Mouse (Mus musculus): Measurements from ENCODE around the gene Nell2. TPM values are rescaled to one million over a fixed set of nuclear protein-coding genes. Genes with fewer than 3 reads are reported as not detected.

The Nell2 gene
- polyA plus RNA-seq (2017; shearing (Covaris generic)): not detected

DNA sequence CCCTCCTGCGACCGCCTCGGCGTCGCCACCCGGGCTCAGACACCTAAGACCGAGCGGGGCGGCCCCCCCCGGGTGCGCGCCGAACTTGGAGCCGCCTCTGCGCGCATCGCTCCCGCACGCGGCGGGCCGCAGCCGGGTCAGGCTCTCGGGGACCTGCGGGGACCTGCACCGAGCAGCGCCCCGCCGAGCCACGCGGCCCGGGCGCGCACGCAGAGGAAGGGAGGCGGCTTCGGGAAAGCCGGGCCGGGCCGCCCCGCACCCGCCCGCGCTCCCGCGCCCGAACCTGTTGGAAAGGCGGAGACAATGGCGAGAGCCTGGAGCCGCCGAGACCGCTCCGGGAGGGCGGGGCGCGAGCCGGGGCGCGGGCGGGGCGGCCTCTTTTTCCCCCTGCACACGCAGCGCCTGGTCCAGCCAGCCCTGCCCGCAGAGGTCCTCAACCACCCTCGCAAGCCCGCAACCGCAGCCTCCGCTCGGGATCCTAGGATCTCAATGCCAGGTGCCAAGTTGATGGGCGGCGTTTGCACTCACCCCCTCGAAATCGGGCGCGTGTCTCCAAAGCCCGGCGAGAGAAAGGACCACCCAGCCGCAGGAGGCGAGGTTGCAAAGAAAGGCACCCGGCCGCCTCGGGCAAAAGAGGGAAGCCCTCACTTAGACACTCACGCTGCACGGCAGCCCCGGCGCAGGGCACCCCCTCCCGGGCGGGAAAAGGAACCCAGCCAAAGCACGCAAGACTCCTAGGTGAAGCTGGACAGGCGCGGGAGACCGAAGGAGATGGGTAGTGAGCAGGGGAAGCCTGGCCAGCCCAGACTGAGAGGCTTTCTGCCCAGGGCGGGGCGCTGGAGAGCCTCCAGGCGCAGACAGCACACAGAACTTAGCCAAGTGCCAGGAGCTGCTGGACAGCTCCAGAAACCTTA, at the start of gene Nell2:
Gene Nell2, minus strand, starts transcription at position 612 of the 914 bp plus-strand sequence.

Other genes with a start within 250 kb of the Nell2 start
- not detected for gene Dbx2, start 127.4 kb upstream of the Nell2 start, polyA plus RNA-seq (2017; shearing (Covaris generic))

Data from inflammation-experienced regulatory T-cells, adult 16 weeks (primary cell).